Mouse (Mus musculus): ENCODE results near the gene Dhtkd1. TPM values are rescaled to one million over a fixed set of nuclear protein-coding genes. Genes with fewer than 3 reads are reported as not detected.
"Not testable (repeated sequence)": the region's sequence is repeated elsewhere in the genome, so short reads cannot be mapped to it uniquely, and the experiment has no call there.

Gene Dhtkd1
- total RNA-seq (2021): 10 to 100 TPM in 1 of 2 experiments, 1 to 10 TPM in 1; 9.0 to 11.0 TPM

GRCm38 (mm10) chr2:5942416-5943032 is at the start of gene Dhtkd1:
TSS of gene Dhtkd1 (minus strand) at chr2:5942792.
- intact Hi-C loops (cut with DNase I): loop anchor here (5.0 kb wide), 1 partner anchor 45 kb away; the partner anchor contains the start of gene Sec61a2

DNA sequence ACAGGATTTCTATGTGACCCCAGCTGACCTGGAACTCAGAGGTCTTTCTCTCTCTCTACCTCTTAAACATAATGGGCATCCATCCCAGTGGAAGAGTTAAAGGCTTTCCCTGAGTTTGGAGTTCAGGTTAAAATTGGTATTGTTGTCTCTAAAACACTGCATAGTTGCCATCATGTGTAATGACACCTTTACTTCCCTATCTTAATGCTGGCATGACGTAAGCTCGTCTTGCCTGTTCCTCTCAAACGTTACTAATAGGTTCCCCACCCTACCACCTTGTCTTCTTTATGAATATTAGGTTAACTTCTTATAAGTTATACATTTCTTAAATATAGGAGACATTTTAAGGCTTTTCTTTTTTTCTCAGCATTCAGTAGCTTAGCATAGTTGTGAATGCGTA is 34.9 kb upstream of the Dhtkd1 start:
- intact Hi-C loops (cut with DNase I): no loop called here

More at GRCm38 (mm10) chr2:5942416-5943032, at the start of gene Dhtkd1:
- DNase-seq (ENCODE audit: low spot score in 2 of 2): peak; percentile 71 to 78

DNA sequence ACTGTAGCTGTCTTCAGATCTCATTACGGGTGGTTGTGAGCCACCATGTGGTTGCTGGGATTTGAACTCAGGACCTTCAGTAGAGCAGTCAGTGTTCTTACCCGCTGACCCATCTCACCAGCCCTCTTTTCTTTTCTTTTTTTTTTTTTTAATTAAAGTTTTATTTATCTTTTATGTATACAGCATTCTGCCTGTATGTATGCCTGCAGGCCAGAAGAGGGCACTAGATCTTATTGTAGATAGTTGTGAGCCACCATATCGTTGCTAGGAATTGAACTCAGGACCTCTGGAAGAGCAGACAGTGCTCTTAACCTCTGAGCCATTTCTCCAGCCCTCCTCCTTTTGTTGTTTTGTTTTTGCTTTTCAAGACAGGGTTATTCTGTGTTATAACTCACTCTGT is 28.0 kb upstream of the Dhtkd1 start:
- DNase-seq (ENCODE audit: low spot score in 2 of 2); intact Hi-C loops (cut with DNase I): not testable (repeated sequence)

More for the DNA sequence above, 34.9 kb upstream of the Dhtkd1 start:
- no peak for DNase-seq (ENCODE audit: low spot score in 2 of 2)

DNA sequence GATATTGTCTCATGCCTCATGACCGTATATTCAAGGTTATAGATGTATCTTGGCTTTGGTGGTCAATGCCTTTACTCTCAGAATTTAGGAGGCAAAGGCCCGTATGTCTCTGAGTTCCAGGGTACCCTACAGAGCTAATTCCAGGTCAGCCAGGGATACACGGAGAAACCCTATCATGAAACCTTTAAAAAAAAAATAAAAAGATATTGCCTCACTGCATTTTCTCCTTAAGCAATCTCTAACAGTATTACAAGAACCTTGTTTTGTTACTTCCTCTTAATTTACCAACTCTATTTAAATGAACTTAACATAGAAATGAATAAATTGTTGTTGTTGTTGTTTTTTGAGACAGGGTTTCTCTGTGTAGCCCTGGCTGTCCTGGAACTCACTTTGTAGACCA is 23.4 kb upstream of the Dhtkd1 start:
- intact Hi-C loops (cut with DNase I): no loop called here
- DNase-seq (ENCODE audit: low spot score in 2 of 2): no peak

- intact Hi-C loops (cut with DNase I); DNase-seq (ENCODE audit: low spot score in 2 of 2): not testable (repeated sequence)
Observed at GRCm38 (mm10) chr2:5963729-5964128, 21.1 kb upstream of the Dhtkd1 start.

GRCm38 (mm10) chr2:5962265-5962664 is 19.7 kb upstream of the Dhtkd1 start:
- DNase-seq (ENCODE audit: low spot score in 2 of 2): no peak
- intact Hi-C loops (cut with DNase I): no loop called here

DNA sequence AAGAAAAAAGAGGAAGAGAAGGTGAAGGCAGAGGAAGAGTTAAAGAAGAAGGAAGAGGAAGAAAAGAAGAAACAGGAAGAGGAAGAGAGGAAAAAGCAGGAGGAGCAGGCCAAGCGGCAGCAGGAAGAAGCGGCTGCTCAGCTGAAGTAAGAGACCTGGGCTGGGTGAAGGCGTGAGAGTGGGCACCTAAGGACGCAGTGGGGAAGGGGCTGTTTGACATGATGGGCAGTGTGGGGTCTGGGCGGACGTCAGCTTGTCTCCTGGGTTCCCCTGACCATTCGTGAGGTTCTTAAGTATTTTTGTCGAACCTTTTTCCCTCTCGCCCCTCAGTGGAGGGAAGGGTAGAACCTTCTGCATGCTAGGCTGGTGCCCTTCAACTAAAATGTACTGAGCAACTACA is 15.1 kb upstream of the Dhtkd1 start:
- intact Hi-C loops (cut with DNase I): no loop called here
- DNase-seq (ENCODE audit: low spot score in 2 of 2): no peak

DNA sequence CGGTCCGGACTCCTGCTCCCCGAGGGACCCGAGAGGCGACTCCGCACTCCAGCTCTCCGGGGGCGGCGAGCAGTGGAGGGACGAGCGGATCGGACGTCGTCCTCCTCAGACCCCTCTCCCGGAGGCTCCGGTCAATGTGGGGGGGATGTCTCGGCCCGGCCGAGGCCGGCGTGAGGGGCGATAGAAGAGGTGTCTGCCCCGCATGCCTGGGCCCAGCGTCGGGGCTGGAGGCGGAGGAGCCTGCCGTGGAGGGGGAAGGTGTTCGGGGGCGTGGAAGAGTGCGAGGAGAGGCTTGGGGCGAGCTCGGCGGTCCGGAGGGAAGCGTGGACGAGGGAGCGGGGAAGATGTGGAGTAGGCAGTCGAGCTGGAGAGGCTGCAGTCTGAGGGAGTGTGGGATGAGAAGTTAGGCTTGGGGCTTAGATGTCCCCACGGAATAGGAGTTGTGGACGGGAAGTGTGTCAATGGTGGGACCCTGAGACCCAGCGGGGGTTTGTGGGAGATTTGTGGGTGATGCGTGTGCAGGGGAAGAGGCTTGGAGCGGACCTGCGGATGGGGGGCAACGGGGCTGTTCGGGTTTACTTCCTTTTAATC is 9.1 kb upstream of the Dhtkd1 start:
- no peak for DNase-seq (ENCODE audit: low spot score in 2 of 2)
- intact Hi-C loops (cut with DNase I): loop anchor here (2.0 to 5.0 kb wide), 2 partner anchors 59 to 107 kb away; partner anchors contain the start of genes Cdc123 and Nudt5

DNA sequence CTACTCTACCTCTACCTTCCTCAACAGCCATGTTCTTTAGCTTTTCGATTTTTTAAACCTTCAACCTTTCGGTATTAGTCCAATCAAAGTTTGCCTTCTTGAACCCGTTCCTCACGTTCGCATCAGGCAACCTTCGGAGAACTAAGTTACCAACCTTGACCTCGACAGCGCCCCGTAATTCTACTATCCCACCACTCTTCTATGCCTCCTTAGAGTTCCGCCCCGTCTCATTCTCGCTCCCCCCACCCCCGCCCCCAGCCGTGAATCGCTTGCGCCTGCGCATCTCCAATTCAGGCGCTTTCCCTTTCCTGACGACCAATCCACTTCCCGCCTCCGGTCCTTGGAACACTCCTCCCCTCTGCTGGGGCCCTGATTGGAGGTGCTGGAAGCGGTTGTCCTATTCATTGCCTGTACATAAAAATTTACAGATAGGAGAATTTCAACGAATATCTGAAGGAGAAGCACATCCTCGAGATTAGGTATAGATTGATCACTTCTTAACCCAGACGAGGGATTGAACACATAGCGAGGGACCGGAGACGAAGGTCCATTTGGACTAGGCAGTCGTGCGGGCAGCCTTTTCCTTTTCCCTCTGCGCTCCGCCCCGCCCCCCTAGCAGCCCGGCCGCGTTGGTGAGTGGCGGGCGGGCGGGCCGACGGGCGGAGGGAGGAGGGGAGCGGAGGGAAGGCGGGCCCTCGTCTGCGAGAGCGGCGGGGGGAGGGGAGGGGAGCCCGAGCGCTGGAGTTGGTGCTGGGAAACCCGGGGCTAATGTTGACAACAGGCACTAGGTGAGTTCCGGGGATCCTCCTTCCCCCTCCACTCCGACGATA is 8.4 kb upstream of the Dhtkd1 start, which contains the start of gene Upf2:
TSS of gene Upf2 (plus strand) at position 704 of the 830 bp plus-strand sequence.
- peak; percentile 88 to 89 for DNase-seq (ENCODE audit: low spot score in 2 of 2)
- intact Hi-C loops (cut with DNase I): loop anchor here (2.0 to 5.0 kb wide), 2 partner anchors 59 to 106 kb away; partner anchors contain the start of genes Cdc123 and Nudt5

DNA sequence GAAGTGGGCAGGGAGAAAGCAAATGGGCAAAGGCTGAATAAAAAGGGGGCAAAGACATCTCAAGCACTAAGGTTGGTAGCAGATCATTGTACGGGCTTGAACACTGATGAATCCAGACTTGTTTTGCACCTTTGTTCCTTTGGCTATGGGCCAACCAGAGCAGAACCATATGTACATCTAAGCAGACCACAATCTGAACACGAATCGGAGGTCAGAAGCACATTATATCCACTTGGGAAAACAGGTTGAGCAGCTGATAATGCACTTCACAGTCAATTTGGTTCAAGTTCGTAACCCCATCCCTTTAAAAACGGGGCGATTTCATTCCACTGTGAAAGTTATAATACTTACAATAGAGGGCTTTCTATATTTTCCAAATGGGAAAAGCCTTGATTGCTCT is 7.7 kb upstream of the Dhtkd1 start:
- intact Hi-C loops (cut with DNase I): loop anchor here (2.0 to 5.0 kb wide), 2 partner anchors 58 to 106 kb away; partner anchors contain the start of genes Cdc123 and Nudt5
- DNase-seq (ENCODE audit: low spot score in 2 of 2): no peak

DNA sequence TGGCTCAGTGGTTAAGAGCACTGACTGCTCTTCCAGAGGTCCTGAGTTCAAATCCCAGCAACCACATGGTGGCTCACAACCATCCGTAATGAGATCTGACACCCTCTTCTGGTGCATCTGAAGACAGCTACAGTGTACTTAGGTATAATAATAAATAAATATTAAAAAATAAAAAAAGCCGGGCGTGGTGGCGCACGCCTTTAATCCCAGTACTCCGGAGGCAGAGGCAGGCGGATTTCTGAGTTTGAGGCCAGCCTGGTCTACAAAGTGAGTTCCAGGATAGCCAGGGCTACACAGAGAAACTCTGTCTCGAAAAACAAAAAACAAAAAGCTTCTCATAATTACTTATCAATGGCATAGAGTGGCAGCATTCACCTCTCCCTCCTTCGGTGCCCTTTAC is 7.2 kb upstream of the Dhtkd1 start:
- not testable (repeated sequence) for DNase-seq (ENCODE audit: low spot score in 2 of 2)
- intact Hi-C loops (cut with DNase I): loop anchor here (2.0 to 5.0 kb wide), 2 partner anchors 58 to 105 kb away; partner anchors contain the start of genes Cdc123 and Nudt5

DNA sequence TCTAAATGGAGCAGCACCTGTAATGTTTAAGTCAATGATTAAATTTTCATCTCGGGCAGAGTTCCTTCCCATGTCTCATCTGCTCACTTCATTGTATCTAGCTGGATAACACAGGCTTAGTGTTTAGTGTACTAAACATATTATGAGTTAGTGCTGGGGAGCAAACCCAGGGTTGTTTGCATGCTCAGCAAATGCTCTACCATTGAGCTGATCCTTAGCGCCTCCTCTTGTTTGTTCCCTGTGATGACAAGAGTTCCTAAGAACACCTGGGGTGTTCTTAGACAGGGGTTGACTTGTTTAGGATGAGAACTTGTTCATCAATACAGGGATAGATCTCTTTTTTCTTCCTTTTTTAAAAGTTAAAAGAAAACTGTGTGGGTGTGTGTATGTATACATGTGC is 6.4 kb upstream of the Dhtkd1 start:
- DNase-seq (ENCODE audit: low spot score in 2 of 2): no peak
- intact Hi-C loops (cut with DNase I): no loop called here

GRCm38 (mm10) chr2:5946876-5947275 is 4.3 kb upstream of the Dhtkd1 start:
- no peak for DNase-seq (ENCODE audit: low spot score in 2 of 2)
- intact Hi-C loops (cut with DNase I): no loop called here

DNA sequence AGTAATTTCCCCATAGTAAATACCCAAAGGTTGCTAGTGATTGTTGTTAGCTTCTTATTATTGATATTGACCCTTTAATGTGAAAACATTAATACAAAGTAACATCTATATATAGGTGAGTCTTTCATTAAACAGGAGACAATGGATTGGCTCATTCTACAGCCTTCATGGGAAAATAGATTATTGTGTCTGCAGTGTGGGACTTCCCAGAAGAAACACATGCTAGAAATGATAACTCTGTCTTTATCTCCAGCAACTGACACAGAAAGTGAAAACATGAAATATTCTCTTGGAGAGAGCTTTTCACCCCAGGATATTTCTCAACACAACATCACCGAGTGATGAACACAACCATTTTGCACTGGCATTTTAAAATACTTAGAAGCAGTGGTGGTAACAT is 3.0 kb upstream of the Dhtkd1 start:
- DNase-seq (ENCODE audit: low spot score in 2 of 2): no peak
- intact Hi-C loops (cut with DNase I): no loop called here

GRCm38 (mm10) chr2:5943071-5943470 is 479 bp upstream of the Dhtkd1 start:
- no peak for DNase-seq (ENCODE audit: low spot score in 2 of 2)
- intact Hi-C loops (cut with DNase I): loop anchor here (5.0 kb wide), 1 partner anchor 46 kb away; the partner anchor contains the start of gene Sec61a2

- DNase-seq (ENCODE audit: low spot score in 2 of 2): no peak
- intact Hi-C loops (cut with DNase I): loop anchor here (5.0 kb wide), 1 partner anchor 45 kb away; the partner anchor contains the start of gene Sec61a2
Observed at GRCm38 (mm10) chr2:5941861-5942415, 654 bp downstream of the Dhtkd1 start.

DNA sequence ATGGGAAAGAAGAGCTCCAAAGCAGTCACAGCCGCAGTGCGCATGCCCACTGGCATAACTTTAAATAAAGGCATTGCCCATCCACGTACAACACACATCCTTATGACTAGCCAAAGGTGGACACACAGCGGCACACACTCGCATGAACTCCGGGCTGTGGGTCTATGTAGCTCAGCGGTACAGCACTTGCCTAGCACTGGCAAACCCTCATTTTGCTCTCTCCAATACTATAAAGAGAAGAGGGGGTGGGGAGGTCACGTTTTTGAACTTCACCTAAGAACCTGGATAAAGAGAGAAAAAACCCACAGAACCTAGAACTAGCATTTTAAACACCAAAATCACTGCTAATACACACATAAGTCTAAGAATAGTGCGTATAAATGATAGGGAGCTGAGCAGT is 1.7 kb downstream of the Dhtkd1 start:
- peak in 1 of 2 experiments; percentile 13 for DNase-seq (ENCODE audit: low spot score in 2 of 2)
- intact Hi-C loops (cut with DNase I): loop anchor here (5.0 kb wide), 1 partner anchor 44 kb away; the partner anchor contains the start of gene Sec61a2

- no peak for DNase-seq (ENCODE audit: low spot score in 2 of 2)
- intact Hi-C loops (cut with DNase I): loop anchor here (5.0 kb wide), 1 partner anchor 43 kb away; the partner anchor contains the start of gene Sec61a2
Observed at GRCm38 (mm10) chr2:5939911-5940310, 2.7 kb downstream of the Dhtkd1 start.

- intact Hi-C loops (cut with DNase I): no loop called here
- DNase-seq (ENCODE audit: low spot score in 2 of 2): no peak
Observed at GRCm38 (mm10) chr2:5939319-5939718, 3.3 kb downstream of the Dhtkd1 start.

Measured in left cerebral cortex, postnatal 36 days (tissue).